Mouse (Mus musculus) heart, postnatal 36 days (tissue): ENCODE results near the gene Aes. TPM values are rescaled to one million over a fixed set of nuclear protein-coding genes. Genes with fewer than 3 reads are reported as not detected.

ENCODE experiments used
- total RNA-seq, 2 experiments: library from RNA; stranded (reverse); gene quantifications; 2 replicates each; pipeline ENCODE4 v1.2.3; 2021

Gene Aes
- total RNA-seq, 2 experiments from 2014 or later: 977 to 1,076 TPM

Other genes with a start within 250 kb of the Aes start
- gene Cactin, start 238.4 kb upstream of the Aes start, total RNA-seq: 10 to 100 TPM; 13.2 to 17.4 TPM
- gene Tbxa2r, start 230.8 kb upstream of the Aes start, total RNA-seq: 1 to 10 TPM; 5.0 to 5.4 TPM
- 1 to 10 TPM; 5.9 TPM for gene Gipc3, start 216.2 kb upstream of the Aes start, total RNA-seq
- gene Hmg20b, start 209.0 kb upstream of the Aes start, total RNA-seq: 10 to 100 TPM; 60.4 to 67.1 TPM
- 10 to 100 TPM; 11.7 to 12.5 TPM for gene Mfsd12, start 202.0 kb upstream of the Aes start, total RNA-seq
- gene 4930404N11Rik, start 193.7 kb upstream of the Aes start, total RNA-seq: under 1 TPM; 0.31 to 0.81 TPM
- gene Fzr1, start 181.0 kb upstream of the Aes start, total RNA-seq: 10 to 100 TPM; 27.8 to 29.4 TPM
- 10 to 100 TPM; 50.3 to 52.2 TPM for gene Dohh, start 175.1 kb upstream of the Aes start, total RNA-seq
- 1 to 10 TPM; 1.1 to 2.0 TPM for gene Gm48551, start 175.0 kb upstream of the Aes start, total RNA-seq
- under 1 TPM in 1 of 2 experiments, not detected in 1; 0.62 TPM for gene Gm48552, start 170.5 kb upstream of the Aes start, total RNA-seq
- gene Smim24, start 166.4 kb upstream of the Aes start, total RNA-seq: 1 to 10 TPM; 2.2 to 2.4 TPM
- gene Nfic, start 103.9 kb upstream of the Aes start, total RNA-seq: 100 to 1,000 TPM; 115 to 133 TPM
- under 1 TPM in 1 of 2 experiments, not detected in 1; 0.24 TPM for gene Celf5, start 76.8 kb upstream of the Aes start, total RNA-seq
- 10 to 100 TPM; 61.9 to 63.9 TPM for gene Ncln, start 63.1 kb upstream of the Aes start, total RNA-seq
- 1 to 10 TPM in 1 of 2 experiments, under 1 TPM in 1; 0.61 to 1.3 TPM for gene S1pr4, start 59.4 kb upstream of the Aes start, total RNA-seq
- gene Gna15, start 35.3 kb upstream of the Aes start, total RNA-seq: under 1 TPM; 0.73 to 0.78 TPM
- gene Gna11, start 14.3 kb upstream of the Aes start, total RNA-seq: 10 to 100 TPM; 50.7 to 51.7 TPM
- gene Tle2, start 15.1 kb downstream of the Aes start, total RNA-seq: 10 to 100 TPM in 1 of 2 experiments, 1 to 10 TPM in 1; 7.5 to 11.5 TPM
- gene Tle6, start 41.6 kb downstream of the Aes start, total RNA-seq: 1 to 10 TPM; 7.5 to 8.5 TPM
- 1 to 10 TPM; 2.6 to 2.7 TPM for gene BC025920, start 46.8 kb downstream of the Aes start, total RNA-seq
- 1 to 10 TPM; 6.5 to 7.2 TPM for gene Sirt6, start 68.3 kb downstream of the Aes start, total RNA-seq
- gene Ankrd24, start 69.1 kb downstream of the Aes start, total RNA-seq: 10 to 100 TPM in 1 of 2 experiments, 1 to 10 TPM in 1; 8.0 to 11.7 TPM
- gene Gm10778, start 89.6 kb downstream of the Aes start, total RNA-seq: 1 to 10 TPM; 1.7 to 2.5 TPM
- gene Zfp433, start 145.3 kb downstream of the Aes start, total RNA-seq: 1 to 10 TPM; 3.4 to 3.7 TPM
- gene Gm3055, start 211.7 kb downstream of the Aes start, total RNA-seq: 1 to 10 TPM; 1.5 to 1.8 TPM